Mouse (Mus musculus) thymus, postnatal 36 days (tissue): ENCODE data around the gene Dennd5a.
A peak's percentile ranks its signal among the peaks of the same experiment; 100 is the strongest.

ENCODE experiments used
- DNase-seq, 2 experiments: peaks; one replicate each; pipeline ENCODE4 v3.0.0; 2022; ENCODE audit warnings: mixed read lengths in 2 of 2

The Dennd5a gene

GRCm38 (mm10) chr7:109963707-109964106, 3.4 kb upstream of the Dennd5a start:
- no peak for DNase-seq

GRCm38 (mm10) chr7:109962596-109962995, 2.3 kb upstream of the Dennd5a start:
- no peak for DNase-seq

- DNase-seq: no peak
Measured at GRCm38 (mm10) chr7:109961570-109961969, 1.3 kb upstream of the Dennd5a start.

- no peak for DNase-seq
Measured at GRCm38 (mm10) chr7:109960613-109961154, 414 bp upstream of the Dennd5a start.

GRCm38 (mm10) chr7:109958843-109959715, 1.2 kb downstream of the Dennd5a start:
- DNase-seq: no peak

- DNase-seq: no peak
Measured at GRCm38 (mm10) chr7:109957996-109958789, 2.1 kb downstream of the Dennd5a start.

- DNase-seq: no peak
Measured at GRCm38 (mm10) chr7:109954622-109955401, 5.5 kb downstream of the Dennd5a start.

- DNase-seq: no peak
Measured at GRCm38 (mm10) chr7:109951297-109951696, 9.0 kb downstream of the Dennd5a start.

GRCm38 (mm10) chr7:109944421-109945034, 15.7 kb downstream of the Dennd5a start:
- no peak for DNase-seq

- no peak for DNase-seq
Measured at GRCm38 (mm10) chr7:109929628-109930027, 30.6 kb downstream of the Dennd5a start.

GRCm38 (mm10) chr7:109928365-109928764, 31.9 kb downstream of the Dennd5a start:
- no peak for DNase-seq

- DNase-seq: no peak
Measured at GRCm38 (mm10) chr7:109924965-109925364, 35.3 kb downstream of the Dennd5a start.

GRCm38 (mm10) chr7:109922889-109923288, 37.4 kb downstream of the Dennd5a start:
- no peak for DNase-seq

- no peak for DNase-seq
Measured at GRCm38 (mm10) chr7:109906165-109906564, 54.1 kb downstream of the Dennd5a start.

- no peak for DNase-seq
Measured at GRCm38 (mm10) chr7:109900921-109901320, 59.3 kb downstream of the Dennd5a start.

GRCm38 (mm10) chr7:109898911-109899310, 61.4 kb downstream of the Dennd5a start:
- no peak for DNase-seq

GRCm38 (mm10) chr7:109892530-109892929, 67.7 kb downstream of the Dennd5a start:
- peak; percentile 57 to 61 for DNase-seq

GRCm38 (mm10) chr7:109891786-109892185, 68.5 kb downstream of the Dennd5a start:
- DNase-seq: no peak

GRCm38 (mm10) chr7:109890256-109890655, 70.0 kb downstream of the Dennd5a start:
- DNase-seq: no peak

GRCm38 (mm10) chr7:109889300-109889699, 71.0 kb downstream of the Dennd5a start:
- DNase-seq: no peak

- DNase-seq: no peak
Measured at GRCm38 (mm10) chr7:109886249-109886648, 74.0 kb downstream of the Dennd5a start.

GRCm38 (mm10) chr7:109882574-109882973, 77.7 kb downstream of the Dennd5a start:
- no peak for DNase-seq
